Mouse (Mus musculus) skeletal muscle tissue, postnatal 0 days (tissue): ENCODE data around the gene Gm21860. TPM values are rescaled to one million over a fixed set of nuclear protein-coding genes. Genes with fewer than 3 reads are reported as not detected.

Experiments
- polyA plus RNA-seq: library from polyadenylated mRNA; unstranded; fragments of >200 nt; fragmentation: Nextera tagmentation; extraction: Ambion mirVana; gene quantifications from 2 replicates; pipeline ENCODE4 v1.2.1, GENCODE M21; 2015

Gm21860 gene
- polyA plus RNA-seq: not detected in 2 replicates

GRCm38 (mm10) chrY:90754721-90755120 is at the start of gene Gm21860:
Gene Gm21860, minus strand, starts transcription at chrY:90754821.

GRCm38 (mm10) chrY:90784438-90784837 is 29.8 kb upstream of the Gm21860 start, which contains the start of gene Gm47283:
Gene Gm47283, plus strand, starts transcription at chrY:90784738.

Other genes starting within 250 kb of the Gm21860 start
- not detected in 2 replicates for gene Gm47283, start 29.9 kb upstream of the Gm21860 start, polyA plus RNA-seq
- not detected in 2 replicates for gene Gm21748, start 84.4 kb upstream of the Gm21860 start, polyA plus RNA-seq